ENCODE assay signal across 8 mouse cellular contexts in genomic region chr4:135292477-135293089, GRCm38 (mm10). TPM values are rescaled to one million over a fixed set of nuclear protein-coding genes. Genes with fewer than 3 reads are reported as not detected.
DNase-seq lines count a peak whose midpoint lies in the region; ATAC-seq lines count a peak whose summit lies in the region.

No protein-coding gene starts in this region.

- H3K4me1 ChIP-seq in erythroblast, embryonic 14.5 days (ENCODE audit: control insufficient read depth): peaks cover 71% of the 10 kb centered on the region
- H3K4me1 ChIP-seq in kidney, embryonic 15.5 days: peaks cover 40% of the 10 kb centered on the region

- peak overlapping the region; percentile 88 for H3K27ac ChIP-seq in kidney, embryonic 15.5 days

- H3K36me3 ChIP-seq in erythroblast, embryonic 14.5 days (ENCODE audit: control insufficient read depth): peaks cover 8% of the 10 kb centered on the region; the same call in 1 of the 2 replicates
- H3K36me3 ChIP-seq in kidney, embryonic 15.5 days: no peaks in the 10 kb centered on the region

- 4% methylated on average over 12 of the region's 12 CpGs for WGBS in kidney, embryonic 15.5 days

- no peaks in the 10 kb centered on the region for H3K27me3 ChIP-seq in erythroblast, embryonic 14.5 days (ENCODE audit: control insufficient read depth)
- no peaks in the 10 kb centered on the region for H3K27me3 ChIP-seq in kidney, embryonic 15.5 days

- peak overlapping the region; percentile 48 for H3K4me3 ChIP-seq in erythroblast, embryonic 14.5 days (replicated peaks)
- H3K4me3 ChIP-seq in kidney, embryonic 15.5 days (replicated peaks): no peak overlapping the region

- no peaks in the 10 kb centered on the region for H3K9me3 ChIP-seq in erythroblast, embryonic 14.5 days (ENCODE audit: control insufficient read depth, low read length)
- no peaks in the 10 kb centered on the region for H3K9me3 ChIP-seq in kidney, embryonic 15.5 days (replicated peaks)

- peak; percentile 67 for DNase-seq in forelimb bud, embryonic 11.5 days (ENCODE audit: low read depth, low spot score)
- peak; percentile 62 to 70 for DNase-seq in lung, postnatal 4 days
- peak; percentile 44 for DNase-seq in thymus, postnatal 4 days
- no peak for DNase-seq in cerebellum, postnatal 4 days (ENCODE audit: low spot score in 2 of 2)

- peak overlapping the region; percentile 38 for H3K4me2 ChIP-seq in kidney, embryonic 15.5 days

- no peak overlapping the region for H3K9ac ChIP-seq in kidney, embryonic 15.5 days

- no peak for ATAC-seq in erythroblast, adult 5-6 weeks (replicated peaks; ENCODE audit: low FRiP score, poor library complexity, severe bottlenecking)
- ATAC-seq in CD4-positive, CD25-positive, alpha-beta regulatory T cell, adult 4 months: peak; percentile 82
- peak; percentile 92 for ATAC-seq in kidney, embryonic 15.5 days (replicated peaks; ENCODE audit: low FRiP score)

RNA-seq across cellular contexts. Expression of gene Clic4, which starts 20.0 kb away (rescaled TPM):
- polyA plus RNA-seq in erythroblast, embryonic 14.5 days (2012): 3.6 and 3.8 TPM in 2 replicates
- total RNA-seq in erythroblast, adult 5-6 weeks (2015; ENCODE audit: low replicate concordance): 24.6 and 29.9 TPM in 2 replicates
- 35.4 and 44.6 TPM in 2 replicates for total RNA-seq in erythroblast, adult 5-6 weeks (2017; ENCODE audit: low replicate concordance)
- 1 to 10 TPM; 7.0 to 8.0 TPM for polyA plus RNA-seq in CD4-positive, CD25-positive, alpha-beta regulatory T cell, adult 4 months (2017; shearing (Covaris generic))
- 200 TPM in 2 replicates for polyA plus RNA-seq in kidney, embryonic 15.5 days (2015; fragmentation: Nextera tagmentation; extraction: Ambion mirVana)

Comparison
In these comparisons a context has a peak if more than half of its experiments do, and no peak if none do; other contexts are left out.
1. DNase-seq: peak in forelimb bud, embryonic 11.5 days (single experiment), lung, postnatal 4 days (2 of 2) and thymus, postnatal 4 days (single experiment); none in cerebellum, postnatal 4 days (0 of 2).
2. RNA of gene Clic4, which starts 20.0 kb away (polyA plus RNA-seq): 200 TPM in kidney, embryonic 15.5 days; 7.0 to 8.0 TPM in CD4-positive, CD25-positive, alpha-beta regulatory T cell, adult 4 months and 3.6 to 3.8 TPM in erythroblast, embryonic 14.5 days; every median in the first group is over 10 times any median in the second.